Mouse (Mus musculus) cerebellum, postnatal 14 days (tissue): ENCODE measurements at regions not wholly inside any gene's neighbourhood (a gene's known extent, or its start where the extent isn't known, plus 50 kb on each side); places are given as distances from the start of the nearest gene placed in this dataset.
A peak's percentile ranks its signal among the peaks of the same experiment; 100 is the strongest.
"Not testable (repeated sequence)": the region's sequence is repeated elsewhere in the genome, so short reads cannot be mapped to it uniquely, and the experiment has no call there.

ENCODE experiments used
- DNase-seq, 2 experiments: peaks; one replicate each; pipeline ENCODE4 v3.0.0; 2021; ENCODE audit warnings: mixed read lengths in 2 of 2

DNA sequence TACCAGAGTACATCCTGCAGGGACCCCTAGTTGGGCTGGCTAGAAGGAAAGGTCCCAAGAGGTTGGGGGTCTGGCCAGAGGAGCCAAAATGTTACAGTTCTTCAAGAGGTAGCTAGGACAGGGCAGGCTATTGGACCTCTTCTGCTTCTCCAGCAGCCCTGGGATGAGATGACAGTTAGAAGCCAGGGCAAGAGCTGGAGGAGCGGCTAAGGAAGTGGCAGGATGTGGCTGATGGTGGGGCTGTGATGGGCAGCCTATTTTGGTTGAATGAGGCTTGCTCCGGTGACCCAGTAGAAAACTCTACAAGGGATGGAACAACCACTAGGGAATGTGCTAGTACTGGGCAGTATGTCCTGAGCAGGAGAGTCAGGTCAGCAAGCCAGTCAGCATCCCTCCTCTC is 82.8 kb downstream of the Ddx11 start:
- no peak for DNase-seq

DNA sequence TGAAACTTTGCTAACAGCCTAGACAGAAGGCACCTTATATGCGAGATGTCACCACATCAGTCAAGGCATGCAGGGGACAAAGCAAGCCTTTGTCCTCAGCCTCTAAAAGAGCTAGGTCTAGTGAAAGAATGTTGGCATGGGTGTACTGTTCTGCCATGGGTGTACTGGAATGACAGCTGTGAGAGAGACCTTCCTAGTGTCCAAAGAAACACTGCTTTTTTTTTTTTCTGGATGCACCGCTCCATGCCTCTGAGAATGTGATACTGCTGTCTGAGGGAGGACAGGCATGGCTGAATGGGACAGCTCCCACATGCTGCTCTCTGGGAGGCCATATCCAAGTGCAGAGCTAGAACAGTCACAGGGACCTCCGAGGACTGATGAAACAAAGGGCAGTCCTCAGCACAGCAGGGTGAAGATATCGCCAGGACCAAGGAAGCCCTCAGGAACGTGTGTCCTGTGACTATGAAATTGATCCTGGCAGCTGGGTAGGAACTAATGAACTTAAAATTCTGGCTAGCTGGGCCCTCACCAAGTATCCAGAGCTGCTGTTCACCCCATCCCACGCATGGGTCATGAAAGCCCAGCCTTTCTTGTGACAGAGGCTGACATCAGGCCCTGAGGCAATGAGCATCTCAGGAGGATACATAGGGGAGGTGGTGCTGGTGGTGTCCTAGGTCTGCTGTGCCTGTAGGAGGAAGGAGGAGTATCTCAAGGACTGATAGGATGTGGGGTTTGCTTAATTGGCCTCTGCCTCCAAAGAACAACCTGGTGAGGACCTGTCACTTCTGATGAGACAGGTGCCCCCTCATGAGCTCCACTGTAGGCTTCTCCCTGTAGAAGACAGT is 84.6 kb downstream of the Ddx11 start:
- not testable (repeated sequence) for DNase-seq

DNA sequence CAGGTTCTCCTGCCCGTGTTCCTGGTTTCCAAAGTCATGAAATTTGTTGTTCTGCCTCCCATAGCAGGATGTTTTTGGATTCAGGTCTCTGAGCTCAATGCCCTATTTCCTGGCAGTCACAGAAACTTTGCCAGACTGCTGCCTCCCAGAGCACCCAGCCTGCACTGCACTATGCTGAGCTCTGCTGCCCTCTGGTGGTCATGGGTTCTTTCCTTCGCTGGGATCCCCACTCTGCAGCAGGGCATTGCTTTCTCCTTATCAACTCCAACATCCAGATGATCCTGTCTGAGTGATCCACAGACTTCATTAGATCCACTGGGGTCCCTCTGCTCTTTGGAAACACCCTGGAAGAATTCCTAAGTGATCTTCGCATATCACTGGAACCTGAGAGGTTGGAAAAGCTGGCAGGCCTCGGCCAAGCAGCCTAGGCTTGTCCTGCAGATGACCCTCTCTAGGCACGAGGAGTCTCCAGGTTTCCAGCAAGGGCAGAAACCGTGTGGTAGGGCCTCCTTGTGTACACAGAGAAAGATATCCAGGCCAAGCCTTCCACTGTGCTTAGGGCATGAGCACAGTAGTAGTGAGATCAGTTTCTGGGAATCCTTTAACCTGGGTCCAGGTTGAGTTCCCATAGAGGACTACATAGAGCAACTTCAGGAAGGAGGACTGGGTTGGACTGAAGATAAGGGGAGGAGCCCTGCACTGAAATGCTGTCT is 85.6 kb downstream of the Ddx11 start:
- not testable (repeated sequence) for DNase-seq

DNA sequence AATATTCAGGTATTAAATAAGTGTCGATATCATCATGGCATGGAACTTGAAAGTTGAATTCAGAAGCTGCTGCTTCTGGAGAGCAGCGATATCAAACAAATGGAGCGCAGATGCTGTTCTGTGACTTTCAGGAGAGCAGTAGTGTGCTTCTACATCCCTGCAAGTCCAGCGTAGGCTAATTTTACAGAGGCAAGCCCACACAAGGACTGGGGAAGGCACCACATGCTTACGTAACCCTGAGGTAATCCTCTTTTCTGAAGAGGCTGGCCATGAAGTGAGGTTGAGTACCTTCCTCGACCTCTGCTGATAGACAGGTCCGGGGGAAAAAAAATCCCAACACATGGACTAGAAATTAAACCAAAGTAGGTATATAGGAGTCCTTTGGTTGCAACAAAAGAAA is 88.2 kb downstream of the Ddx11 start:
- DNase-seq: no peak

DNA sequence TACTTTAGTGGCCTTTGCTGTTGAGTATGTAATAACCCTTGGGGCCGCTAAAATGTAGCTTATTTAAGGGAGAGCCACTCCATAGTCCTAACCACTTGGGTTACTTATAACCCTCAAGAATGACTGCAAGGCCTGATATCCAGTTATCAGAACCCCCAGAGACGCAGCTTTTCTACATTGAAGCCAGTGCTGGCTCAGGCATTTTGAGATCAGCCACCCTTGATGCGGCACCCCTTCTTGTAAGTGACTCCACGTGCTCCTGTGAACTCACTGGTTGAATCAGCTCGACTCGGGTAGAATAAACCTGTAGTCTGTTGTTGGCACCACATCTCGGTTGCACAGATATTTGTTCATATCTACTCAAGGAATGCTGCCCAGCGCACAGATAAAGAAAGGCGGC is 89.3 kb downstream of the Ddx11 start:
- no peak for DNase-seq

DNA sequence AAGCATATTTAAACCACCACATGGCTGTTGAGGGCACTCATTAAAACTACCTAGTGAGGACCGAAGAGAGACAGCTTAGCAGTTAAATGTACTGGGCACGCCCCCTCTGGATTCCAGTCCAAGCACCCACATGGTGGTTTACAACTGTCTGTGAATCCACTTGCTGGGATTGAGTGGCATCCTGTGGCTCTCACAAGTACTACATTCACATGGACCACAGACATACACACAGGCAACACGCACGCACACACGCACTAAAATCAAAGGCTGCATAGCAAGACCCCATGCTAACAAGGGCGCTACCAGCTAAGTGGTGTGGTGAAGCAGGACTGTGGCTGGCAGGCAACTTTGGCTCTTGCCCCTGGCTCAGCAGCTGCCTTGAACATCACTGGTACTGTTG is 95.0 kb downstream of the Ddx11 start:
- DNase-seq: no peak

DNA sequence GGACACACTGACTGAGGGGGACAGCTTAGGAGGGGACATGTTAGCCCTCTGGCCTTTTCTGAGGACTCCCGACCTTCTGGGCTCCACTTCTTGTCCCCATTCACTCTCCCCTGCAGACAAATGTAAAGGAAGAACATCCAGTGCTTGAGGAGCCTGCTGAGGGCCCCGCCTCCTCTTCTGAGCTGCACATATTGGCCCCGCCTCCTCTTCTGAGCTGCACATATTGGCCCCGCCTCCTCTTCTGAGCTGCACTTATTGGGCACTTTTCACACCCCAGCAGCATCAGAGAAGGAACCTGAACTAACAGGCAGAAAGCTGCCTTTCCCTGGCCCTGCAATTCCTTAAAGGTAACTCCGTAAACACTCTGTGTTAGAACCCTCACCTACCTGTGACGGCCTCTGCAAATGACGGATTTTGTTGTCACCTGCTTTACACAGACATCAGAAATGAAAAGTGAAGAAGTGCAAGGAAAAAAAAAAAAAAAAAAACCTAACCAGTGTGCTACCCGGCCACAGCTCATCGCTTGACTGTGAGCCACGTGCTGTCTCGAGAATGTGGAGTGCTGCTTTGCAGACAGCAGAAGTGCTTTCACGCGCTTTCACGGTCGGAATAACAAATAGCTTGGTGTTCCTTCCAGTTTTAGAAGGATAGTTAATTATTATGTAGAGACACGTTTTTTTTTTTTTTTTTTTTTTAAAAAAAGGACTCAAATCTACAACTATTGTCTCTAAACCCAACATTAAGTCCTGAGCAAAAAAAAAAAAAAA is 96.5 kb downstream of the Ddx11 start:
- no peak for DNase-seq

DNA sequence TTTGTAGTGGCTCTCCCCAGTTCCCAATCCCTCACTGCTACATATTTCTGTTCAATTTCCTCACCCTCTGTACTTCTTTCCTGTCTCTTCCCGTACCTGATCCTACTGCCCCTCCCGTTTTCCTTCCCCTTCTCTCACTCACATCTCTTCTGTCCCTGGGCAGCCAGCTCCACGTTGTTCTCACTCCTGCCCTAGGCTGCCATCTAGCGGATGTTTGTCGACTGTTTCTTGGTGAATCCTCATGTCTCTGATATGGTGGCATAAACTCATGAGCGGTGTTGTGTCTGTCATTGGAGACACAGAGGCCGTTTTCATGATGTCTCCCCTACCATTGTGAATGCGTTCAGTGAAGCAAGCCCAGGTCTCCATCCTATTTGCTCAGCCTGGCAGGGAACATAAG is 97.9 kb downstream of the Ddx11 start:
- DNase-seq: peak; percentile 92 to 95

DNA sequence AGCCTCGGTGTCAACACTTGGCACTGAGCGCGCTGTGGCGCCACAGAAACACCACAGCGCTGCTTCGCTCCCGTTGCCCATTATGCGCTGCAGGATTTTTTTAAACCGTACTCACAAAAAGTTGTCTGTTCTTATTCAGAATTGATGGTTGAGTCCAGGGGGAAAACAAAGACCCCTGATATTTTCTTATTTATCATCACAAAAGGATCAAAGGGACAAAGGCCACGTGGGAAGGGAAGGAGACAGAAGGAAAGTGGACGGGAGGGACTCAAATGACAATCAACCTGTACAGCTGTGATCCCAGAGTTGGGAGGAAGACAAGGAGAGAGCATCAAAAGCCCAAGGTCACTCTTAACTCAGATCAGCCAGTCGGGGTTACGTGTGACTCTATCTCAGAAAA is 100.4 kb downstream of the Ddx11 start:
- DNase-seq: no peak

DNA sequence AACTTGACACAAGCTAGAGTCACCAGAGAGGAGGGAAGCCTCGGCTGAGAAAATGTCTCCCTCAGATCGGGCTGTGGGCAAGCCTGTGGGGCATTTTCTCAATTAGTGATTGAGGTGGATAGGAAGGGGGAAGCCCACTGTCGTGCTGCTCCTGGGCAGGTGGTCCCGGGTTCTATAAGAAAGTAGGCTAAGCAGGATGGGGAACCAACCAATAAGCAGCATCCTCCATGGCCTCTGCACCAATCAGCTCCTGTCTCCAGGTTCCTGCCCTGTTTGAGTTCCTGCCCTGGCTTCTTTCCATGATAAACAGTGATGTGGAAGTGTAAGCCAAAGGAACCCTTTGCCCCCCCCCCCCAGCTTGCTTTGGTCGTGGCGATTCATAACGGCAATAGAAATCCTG is 100.9 kb downstream of the Ddx11 start:
- DNase-seq: peak; percentile 60 to 63

DNA sequence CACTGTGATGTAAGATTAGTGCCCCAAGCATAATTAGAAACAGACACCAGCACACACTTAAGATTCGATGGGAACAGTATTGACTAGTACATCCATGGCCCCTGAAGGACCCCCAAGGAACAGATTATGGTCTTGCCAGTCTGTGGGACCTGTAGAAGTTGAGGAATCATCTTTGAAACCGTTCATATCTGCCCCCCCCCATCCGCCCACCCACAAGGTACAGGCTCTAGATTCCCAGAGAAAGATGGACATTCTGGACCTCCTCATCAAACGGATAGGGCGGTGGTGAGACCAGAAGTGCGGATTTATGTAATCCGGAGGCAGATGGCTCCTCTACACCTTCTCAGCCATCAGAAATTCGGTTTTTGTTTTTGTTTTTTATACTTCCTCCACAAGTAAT is 109.1 kb downstream of the Ddx11 start:
- peak in 1 of 2 experiments; percentile 69 for DNase-seq

DNA sequence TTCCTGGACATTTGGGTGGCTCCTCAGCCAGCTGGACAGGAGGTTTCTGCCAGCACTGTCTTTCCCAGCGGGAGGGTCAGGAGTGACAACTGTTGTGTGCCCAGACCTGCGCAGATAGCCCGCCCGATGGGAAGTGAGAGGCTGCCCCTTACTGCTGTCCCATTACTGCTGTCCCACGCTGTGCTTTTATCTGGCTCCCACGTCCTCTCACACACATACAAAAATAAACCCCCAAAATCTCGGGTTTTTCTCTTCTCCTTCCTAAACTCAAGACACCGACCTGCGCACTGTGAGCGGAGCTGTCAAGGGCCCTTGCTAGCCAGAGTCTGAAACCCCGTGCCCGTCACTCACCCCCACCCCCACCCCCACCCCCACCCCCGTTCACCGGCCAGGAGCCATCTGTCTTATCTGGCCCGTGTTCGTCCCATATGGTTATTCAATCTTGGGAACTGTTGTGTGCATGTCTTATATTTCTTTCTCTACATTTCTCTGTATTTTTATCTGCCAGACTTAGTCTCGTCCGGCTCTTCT is 109.6 kb downstream of the Ddx11 start:
- peak; percentile 98 to 99 for DNase-seq

DNA sequence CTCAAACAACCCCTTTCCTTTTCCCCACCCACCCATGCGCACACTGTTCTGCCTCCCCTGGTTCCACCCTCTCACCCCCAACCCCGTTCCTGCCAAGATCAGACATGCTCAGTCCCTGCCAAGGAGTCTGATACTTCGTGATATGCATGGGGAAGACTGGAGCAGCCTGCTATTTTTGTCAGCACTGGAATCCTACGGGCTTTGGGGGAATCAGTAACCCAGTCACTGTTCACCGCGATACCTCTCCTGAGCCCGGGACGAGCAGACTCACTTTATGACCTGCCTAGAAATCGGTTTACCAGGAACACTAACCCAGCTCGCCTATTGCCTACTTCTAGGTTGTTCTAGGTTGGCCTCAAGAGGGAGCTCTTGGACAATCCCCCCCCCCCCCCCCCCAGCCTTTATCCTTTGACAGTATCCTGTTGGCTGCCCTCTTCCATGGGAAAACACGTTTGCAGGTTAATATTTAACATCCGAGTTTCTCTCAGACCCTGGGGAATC is 110.2 kb downstream of the Ddx11 start:
- peak; percentile 86 to 89 for DNase-seq

DNA sequence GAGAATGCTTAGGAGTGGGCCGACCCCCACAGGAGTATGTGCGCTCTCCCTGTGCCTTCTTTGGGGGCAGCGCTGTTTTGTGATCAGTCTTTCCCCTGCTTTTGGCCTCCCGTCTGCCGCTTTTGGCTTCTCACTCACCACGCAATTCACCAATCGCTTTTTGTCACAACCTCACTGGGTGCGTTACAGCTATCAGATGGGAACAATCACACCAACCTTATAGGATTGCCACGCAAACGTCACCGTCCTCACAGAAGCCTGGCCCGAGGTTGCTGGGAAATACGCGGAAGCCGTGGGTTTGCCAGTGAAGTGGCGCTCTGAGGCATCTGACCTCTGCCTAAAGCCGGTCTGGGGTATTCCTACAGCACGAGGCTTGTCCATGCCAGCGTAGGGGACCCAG is 111.1 kb downstream of the Ddx11 start:
- peak; percentile 54 to 62 for DNase-seq

DNA sequence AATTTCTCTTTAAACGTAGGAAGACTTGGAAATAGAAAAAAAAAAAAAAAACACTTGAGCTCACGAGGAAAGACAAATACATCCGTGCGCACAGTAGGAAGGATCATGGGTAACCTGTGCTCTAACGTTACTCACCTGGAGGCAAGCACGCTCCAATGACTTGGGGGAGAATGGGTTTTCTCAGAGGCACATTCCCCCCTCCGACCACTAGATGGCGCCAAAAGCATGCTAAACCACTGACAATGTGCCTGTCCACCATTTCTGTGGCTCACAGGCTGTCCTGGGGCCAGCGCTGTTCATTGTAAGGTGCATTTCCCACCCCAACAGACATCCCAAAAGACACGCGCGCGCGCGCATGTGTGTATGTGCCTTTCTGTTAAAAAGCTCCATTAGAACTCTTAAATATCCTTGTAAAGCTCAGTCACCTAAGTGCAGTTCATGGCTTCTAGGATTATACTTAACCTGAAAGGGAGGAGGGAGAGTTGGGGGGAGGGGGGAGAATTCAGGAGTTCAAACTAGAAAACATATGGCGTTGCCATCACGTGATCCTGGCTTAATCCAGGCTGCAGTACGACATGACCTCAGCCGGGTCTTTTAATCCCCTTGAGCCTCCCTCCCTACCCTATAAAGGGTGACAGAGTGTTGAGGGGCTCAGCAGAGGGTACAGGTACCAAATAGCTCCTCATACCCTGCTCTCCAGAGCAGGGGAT is 111.9 kb downstream of the Ddx11 start:
- peak; percentile 96 for DNase-seq

DNA sequence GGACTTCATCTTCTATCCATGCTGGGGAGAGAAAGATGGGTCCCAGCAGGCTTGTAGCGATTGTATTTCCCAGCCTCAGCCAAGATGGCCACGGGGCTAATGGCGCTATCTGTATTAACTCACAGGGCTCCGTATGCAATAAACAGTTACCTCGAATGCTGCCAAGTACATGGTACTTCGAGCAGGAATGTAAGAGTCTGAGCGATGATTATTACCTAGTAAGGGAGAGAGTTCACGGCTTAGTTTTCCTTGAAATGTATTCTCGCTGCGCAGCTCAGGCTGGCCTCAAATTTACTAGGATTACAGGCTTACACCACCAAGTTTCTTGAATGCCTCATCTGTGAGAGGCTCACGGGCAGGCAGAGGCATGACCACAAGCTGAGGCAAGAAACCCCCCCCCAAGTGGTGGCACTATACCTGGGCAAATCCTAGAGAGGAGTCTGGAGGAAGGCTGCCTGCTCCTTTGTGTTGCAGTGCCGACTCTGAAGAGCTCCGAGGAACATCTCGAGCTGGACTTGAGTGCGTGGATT is 112.6 kb downstream of the Ddx11 start:
- peak in 1 of 2 experiments; percentile 48 for DNase-seq

DNA sequence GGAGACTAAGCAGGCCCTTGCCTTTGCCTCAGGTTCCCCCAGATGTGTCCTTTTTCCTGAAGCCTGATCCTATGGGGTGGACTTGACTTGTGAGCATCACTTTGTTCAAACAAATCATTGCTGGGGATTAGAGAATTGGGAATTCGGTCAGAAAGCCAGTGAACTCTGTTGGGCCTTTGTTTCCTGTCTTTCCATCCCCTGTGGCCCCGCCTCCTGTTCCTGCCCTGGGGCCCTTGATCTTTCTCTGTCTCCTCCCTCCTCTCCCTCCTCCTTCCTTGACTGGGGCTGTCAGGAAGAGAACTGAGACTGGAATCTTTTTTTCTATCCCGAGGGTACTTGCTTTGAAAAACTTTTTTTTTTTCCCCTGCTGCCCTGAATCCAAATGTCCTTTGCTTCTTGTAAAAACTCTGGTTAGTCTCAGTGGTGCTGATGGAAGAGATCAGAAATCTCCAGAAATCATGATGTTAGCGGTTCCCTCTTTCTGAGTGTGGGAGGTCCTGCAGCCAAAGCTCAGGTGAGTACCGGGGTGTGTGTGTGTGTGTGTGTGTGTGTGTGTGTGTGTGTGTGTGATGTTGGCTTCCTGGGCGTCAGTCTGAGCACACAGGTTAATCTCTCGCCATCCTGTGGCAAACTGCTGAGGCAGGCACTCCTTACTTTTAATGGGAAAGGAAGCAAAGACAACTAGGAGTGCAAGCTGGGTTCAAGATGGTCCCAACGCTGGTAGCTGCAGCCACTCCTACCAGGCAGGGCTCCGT is 118.7 kb downstream of the Ddx11 start:
- DNase-seq: no peak

DNA sequence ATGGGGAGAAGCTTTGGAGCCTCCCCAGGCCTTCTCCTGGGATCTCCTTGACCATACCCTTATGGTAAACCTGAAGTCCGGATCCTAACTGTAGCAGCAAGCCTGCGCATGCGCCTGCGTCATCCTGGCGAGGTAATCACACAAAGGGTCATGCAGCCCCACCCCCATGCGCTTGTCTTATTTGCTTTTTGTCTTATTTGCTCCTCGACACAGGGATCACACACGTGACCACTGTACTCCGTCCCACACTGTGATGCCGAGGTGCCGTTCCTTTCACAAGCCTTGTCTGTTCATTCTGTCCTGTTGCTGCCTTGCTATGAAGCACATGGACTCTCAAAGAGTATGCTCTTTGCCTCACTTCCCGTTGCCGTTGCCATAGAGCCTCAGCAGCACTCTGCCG is 120.9 kb downstream of the Ddx11 start:
- no peak for DNase-seq

DNA sequence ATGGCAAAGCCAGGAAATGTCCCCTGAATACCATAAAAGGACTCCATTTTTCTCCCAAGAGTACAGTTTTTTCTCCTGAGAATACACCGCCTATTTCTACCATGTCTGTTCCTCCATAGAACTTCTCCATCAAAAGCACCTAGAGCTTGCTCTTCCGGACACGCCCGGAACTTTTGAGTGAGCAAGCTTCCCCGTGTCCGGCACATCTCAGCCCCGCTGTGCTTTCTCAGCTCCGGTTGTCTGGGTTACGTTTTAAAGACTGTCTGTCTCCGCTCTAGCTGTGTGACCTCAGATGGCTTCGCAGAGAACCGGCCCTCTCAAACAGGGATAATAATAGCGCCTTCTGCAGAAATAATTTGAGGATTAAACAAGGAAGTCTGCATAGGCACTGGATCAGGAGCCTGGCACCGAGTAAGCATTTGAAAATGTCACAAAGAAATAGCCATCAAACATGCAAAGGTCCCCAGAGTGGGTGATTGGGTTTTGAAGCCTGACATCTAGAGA is 122.8 kb downstream of the Ddx11 start:
- no peak for DNase-seq

DNA sequence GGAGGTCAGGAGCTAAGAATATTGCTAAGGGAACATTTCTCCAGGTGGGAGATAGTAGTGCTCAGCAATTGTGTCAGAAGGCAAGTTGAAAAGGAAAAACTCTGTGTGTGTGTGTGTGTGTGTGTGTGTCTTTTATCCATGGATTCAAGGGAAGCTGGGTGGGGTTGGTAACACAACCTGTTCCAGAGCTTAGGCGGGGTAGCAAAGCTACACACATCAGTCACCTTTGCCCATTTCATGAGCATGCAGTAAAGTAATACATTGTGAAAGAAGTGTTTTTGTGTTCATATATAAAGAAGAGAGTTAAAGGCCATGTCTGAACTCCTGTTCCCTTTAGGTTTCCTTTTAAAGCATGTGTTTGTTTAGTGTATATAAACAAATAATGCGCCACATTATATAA is 128.2 kb downstream of the Ddx11 start:
- DNase-seq: no peak

DNA sequence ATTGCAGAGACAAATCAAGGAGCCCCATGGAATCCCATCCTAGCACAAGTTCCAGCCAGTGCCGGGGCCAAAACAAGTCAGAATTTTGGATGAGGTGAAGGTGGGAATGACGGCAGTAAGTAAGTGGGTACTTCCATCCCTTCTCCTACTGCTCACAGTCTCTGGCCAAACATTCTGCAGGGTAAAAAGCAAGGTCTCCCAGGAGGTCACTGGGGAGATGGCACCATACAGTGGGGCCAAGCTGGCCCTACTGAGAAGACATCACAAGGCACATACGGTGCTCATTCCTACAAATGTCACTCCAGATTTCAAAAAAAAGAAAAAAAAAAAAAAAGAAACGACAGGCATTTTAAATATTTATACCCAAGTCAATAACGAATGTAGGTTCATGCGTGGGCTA is 129.6 kb downstream of the Ddx11 start:
- peak in 1 of 2 experiments; percentile 41 for DNase-seq
